Mouse (Mus musculus) lung, adult 2 months (tissue): ENCODE measurements around the gene Itm2b.

ENCODE experiments used
- CTCF ChIP-seq: fragments of 200-500 bp; IDR thresholded peaks from 2 replicates; pipeline ENCODE4 v1.5.1; 2011; ENCODE audit warnings: mild to moderate bottlenecking, low read length, control low read depth; ENCODE audit not compliant: insufficient read depth
- POLR2A ChIP-seq: fragments of 200-500 bp; IDR thresholded peaks from 2 replicates; pipeline ENCODE4 v1.6.1; 2011; ENCODE audit warnings: low read depth, mild to moderate bottlenecking, control low read depth, low read length, borderline replicate concordance; ENCODE audit errors: extremely low read depth

DNA sequence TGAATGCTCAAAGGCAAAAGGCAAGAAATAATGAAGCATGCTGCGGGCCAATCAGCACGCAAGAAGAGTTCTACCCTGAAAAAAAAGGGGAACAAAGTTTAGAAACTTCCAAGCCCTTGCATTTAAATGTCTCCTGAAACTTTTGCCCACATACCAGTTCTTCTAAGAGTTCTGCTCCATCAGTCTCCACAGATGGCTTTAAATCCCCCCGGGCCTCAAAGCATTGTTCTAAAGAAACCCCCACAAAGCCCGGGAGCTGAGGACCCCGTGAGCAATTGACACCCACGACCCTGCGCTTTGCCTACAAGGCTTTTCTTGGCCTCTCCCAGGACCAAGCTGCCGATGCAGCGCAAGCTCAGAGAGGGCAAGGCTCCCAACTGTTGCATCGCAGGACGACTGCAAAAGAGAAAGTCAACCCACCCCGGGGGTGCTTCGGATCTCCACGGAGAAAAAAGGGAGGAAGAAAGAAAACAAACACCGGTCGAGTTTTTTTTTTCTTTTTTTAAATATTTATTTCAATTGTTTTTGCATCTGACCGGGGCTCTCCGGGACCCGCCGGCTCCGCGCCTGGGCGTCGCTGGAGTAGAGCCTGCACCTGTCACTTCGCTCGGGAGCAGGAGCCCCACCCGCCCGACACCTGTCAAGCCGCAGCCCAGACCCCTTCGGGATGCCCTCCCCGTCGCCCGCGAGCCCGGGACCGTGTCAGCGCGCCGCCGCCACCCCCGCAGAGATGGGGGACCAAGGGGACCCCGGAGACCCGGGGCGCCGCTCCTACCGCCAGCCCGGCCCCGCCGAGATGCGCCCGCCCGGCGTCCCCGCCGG, 60.2 kb downstream of the Itm2b start:
- TF ChIP-seq POLR2A (no peak), CTCF (no peak)
